Mouse (Mus musculus) heart, adult 2 months (tissue): ENCODE results near the gene Tnks2. TPM values are rescaled to one million over a fixed set of nuclear protein-coding genes. Genes with fewer than 3 reads are reported as not detected.

Experiments used
- DNase-seq, 2 experiments: peaks; one replicate each; pipeline ENCODE4 v3.0.0; 2021
- H3K27ac ChIP-seq: fragments of 200-600 bp; 2 replicates; pipeline ENCODE4 v1.8.1; 2022
- H3K27me3 ChIP-seq: fragments of 200-500 bp; 2 replicates; pipeline ENCODE4 v1.6.1; 2012; ENCODE audit warnings: mild to moderate bottlenecking, low read length, inconsistent platforms, mixed read lengths; ENCODE audit not compliant: control insufficient read depth, insufficient read depth
- H3K36me3 ChIP-seq: fragments of 200-500 bp; 2 replicates; pipeline ENCODE4 v1.6.1; 2012; ENCODE audit warnings: low read length, inconsistent platforms; ENCODE audit not compliant: control insufficient read depth, insufficient read depth
- H3K4me1 ChIP-seq: fragments of 200-500 bp; 2 replicates; pipeline ENCODE4 v1.6.1; 2011; ENCODE audit warnings: low read length; ENCODE audit not compliant: control insufficient read depth, insufficient read depth
- H3K4me3 ChIP-seq: fragments of 200-600 bp; 2 replicates; pipeline ENCODE4 v1.8.1; 2022
- H3K79me2 ChIP-seq: fragments of 200-500 bp; replicated peaks from 2 replicates; pipeline ENCODE4 v1.6.1; 2012; ENCODE audit warnings: mild to moderate bottlenecking, inconsistent platforms, low read length, moderate library complexity, mixed read lengths; ENCODE audit not compliant: control insufficient read depth, insufficient read depth
- H3K9ac ChIP-seq: fragments of 200-500 bp; 2 replicates; pipeline ENCODE4 v1.6.1; 2012; ENCODE audit warnings: low read depth, mild to moderate bottlenecking, control low read depth, inconsistent platforms, low read length, mixed read lengths
- CTCF ChIP-seq: fragments of 200-600 bp; IDR thresholded peaks from 2 replicates; pipeline ENCODE4 v1.8.1; 2022; ENCODE audit warnings: antibody characterized with exemption, mild to moderate bottlenecking, moderate library complexity
- EP300 ChIP-seq: fragments of 200-500 bp; IDR thresholded peaks from 2 replicates; pipeline ENCODE4 v1.6.1; 2011; ENCODE audit warnings: low read depth, low read length, control low read depth; ENCODE audit not compliant: insufficient read depth
- POLR2A ChIP-seq: fragments of 200-500 bp; IDR thresholded peaks from 2 replicates; pipeline ENCODE4 v1.6.1; 2011; ENCODE audit warnings: mild to moderate bottlenecking, low read depth, low read length, control low read depth; ENCODE audit not compliant: insufficient read depth
- WGBS: fragments of 180-500 bp; shearing (Covaris S2); methylation state at CpG from one replicate; pipeline ENCODE4 v1.1.7; 2018; 5-methylcytosine and 5-hydroxymethylcytosine counted together
- intact Hi-C: fragments of 180-260 bp; cut with DNase I; formaldehyde crosslinking; loops from one replicate; pipeline ENCODE4 v1.15.1; 2025
- polyA plus RNA-seq: library from polyadenylated mRNA; depleted of rRNA; stranded (reverse); fragments of >200 nt; gene quantifications from 2 replicates; pipeline ENCODE4 v1.2.3, GENCODE M21; 2012
- total RNA-seq, 2 experiments: library from RNA; stranded (reverse); gene quantifications; 2 replicates each; pipeline ENCODE4 v1.2.3; 2021

Tnks2 gene
- total and polyA plus RNA-seq, 3 experiments = 18.6 to 72.8 (median 69.4) TPM

DNA sequence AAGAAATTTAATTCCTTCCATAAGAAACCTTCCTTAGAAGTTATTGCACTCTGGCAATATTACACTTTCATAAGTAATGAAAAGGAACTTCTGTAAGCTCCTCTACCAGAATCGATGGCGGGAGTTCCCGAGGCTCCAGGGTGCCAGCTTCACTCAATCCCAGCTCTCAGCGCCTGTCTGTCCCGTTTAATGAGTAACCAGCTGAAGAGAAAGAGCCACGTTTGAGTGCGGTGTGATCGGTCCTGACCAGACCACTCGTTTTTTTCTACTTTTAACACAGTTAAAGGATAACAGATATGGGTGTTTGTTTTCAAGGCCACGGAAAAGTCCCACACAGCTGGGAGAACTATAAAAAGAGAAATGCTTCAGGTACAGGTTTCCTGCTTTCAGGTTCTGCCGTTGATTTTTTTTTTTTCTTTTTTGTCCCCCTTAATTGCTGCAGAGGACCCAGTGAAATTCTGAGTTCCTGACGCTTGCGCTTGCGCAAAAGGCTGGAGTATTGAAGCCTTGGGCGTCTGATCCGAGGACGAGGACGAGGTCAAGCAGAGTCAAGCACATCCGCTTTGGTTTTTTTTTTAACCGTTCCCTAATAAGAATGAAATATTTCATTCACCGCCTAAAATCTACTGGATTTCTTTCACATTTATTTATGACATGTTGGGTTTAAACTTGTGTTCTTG, 25.5 kb upstream of the Tnks2 start:
- no peak overlapping the region for H3K4me3 ChIP-seq
- H3K9ac ChIP-seq = no peak overlapping the region
- no peaks in the 10 kb centered on the region for H3K27me3 ChIP-seq
- H3K36me3 ChIP-seq = no peaks in the 10 kb centered on the region
- no peaks in the 10 kb centered on the region for H3K4me1 ChIP-seq
- 73% methylated on average over 21 of the region's 21 CpGs for WGBS
- H3K79me2 ChIP-seq = no peaks in the 10 kb centered on the region
- no peak overlapping the region for H3K27ac ChIP-seq
- no peak for TF ChIP-seq EP300
- no peak for TF ChIP-seq CTCF
- TF ChIP-seq POLR2A = no peak
- DNase-seq = no peak
- intact Hi-C loops = no loop called here

DNA sequence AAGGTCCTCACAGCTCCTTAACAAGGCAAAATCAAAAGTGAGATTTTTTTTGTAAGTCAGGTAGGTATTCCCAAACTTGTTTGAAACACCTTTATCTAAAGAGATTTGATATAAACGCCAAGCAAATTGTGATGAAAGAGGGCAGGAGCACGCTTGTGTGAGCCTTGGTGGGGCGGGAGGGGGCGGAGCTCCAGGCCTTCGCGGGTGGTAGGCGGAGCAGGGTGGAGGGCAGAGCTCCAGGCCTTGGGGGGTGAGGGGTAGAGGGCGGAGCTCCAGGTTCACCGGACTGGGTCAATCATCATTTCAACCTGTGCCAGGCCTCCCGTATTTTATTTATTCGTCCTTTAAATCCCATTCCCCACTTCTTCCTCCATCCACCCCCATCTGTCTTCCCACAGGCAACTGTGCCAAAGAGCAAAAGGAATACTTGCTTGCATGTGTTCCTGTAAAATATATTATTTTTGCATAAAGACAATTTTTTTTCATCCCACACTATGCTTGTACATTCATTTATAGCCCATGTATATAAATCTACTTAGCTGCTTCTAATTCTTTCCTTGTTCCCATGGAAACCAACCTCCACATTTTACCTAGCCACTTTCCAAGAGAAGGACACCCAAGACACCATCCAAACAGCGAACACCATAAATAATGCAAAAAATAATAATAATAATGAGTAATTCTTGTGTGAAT, 24.4 kb upstream of the Tnks2 start:
- Histone ChIP-seq H3K27me3 (no peaks in the 10 kb centered on the region), H3K9ac (no peak overlapping the region), H3K4me3 (no peak overlapping the region), H3K36me3 (no peaks in the 10 kb centered on the region), H3K79me2 (no peaks in the 10 kb centered on the region), H3K4me1 (no peaks in the 10 kb centered on the region), H3K27ac (no peak overlapping the region)
- DNase-seq = no peak
- intact Hi-C loops = no loop called here
- no peak for TF ChIP-seq CTCF
- TF ChIP-seq EP300 = no peak
- TF ChIP-seq POLR2A = no peak
- WGBS = 57% methylated on average over 12 of the region's 12 CpGs

GRCm38 (mm10) chr19:36812011-36812410, 22.0 kb upstream of the Tnks2 start:
- Histone ChIP-seq H3K79me2 (no peaks in the 10 kb centered on the region), H3K9ac (no peak overlapping the region), H3K27ac (no peak overlapping the region), H3K4me3 (no peak overlapping the region), H3K4me1 (no peaks in the 10 kb centered on the region; the same call in 1 of the 2 replicates), H3K27me3 (no peaks in the 10 kb centered on the region), H3K36me3 (no peaks in the 10 kb centered on the region)
- no peak for TF ChIP-seq POLR2A
- no peak for TF ChIP-seq CTCF
- TF ChIP-seq EP300 = no peak
- intact Hi-C loops = no loop called here
- no peak for DNase-seq
- 48% methylated on average over 8 of the region's 8 CpGs for WGBS

DNA sequence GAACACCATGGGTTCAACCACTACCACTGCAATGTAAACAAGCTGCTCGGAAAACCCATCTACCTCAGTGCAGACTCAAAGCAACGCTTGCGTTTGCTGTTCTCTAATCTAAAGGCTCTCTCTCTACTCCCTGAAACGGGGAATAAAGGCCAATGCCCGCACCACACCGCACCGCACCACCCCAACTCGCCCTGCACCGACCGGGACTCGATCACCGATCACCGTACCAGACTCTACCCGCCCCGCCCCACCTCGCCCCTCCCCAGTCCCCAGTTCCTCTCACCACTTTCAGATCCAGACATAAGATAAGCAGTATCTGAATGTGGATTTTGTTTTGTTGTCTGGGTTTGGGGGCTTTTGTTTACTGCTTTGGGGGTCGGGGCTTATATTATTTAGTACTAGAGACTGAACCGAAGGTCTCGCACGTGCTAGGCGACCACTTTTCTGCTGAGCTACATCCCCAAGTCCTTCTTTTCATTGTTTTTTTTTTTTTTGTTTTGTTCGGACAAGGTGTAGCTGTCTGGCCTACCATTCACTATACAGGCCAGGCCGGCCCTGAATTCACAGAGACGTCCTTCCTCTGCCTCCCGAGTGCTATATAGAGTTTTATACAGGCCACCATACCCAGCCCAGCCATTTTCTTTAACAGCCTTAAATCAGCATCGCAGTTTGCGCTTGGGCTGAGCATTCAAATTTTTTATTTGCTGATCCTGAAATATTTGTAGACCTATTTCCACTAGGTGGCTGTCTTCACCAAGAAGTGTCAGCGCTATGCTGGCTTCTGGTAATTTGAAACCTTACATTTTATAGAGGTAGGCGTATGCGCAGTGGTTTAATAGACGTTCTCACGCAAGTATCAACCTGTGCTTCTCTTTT, 18.4 kb upstream of the Tnks2 start:
- Histone ChIP-seq H3K27me3 (no peaks in the 10 kb centered on the region), H3K4me1 (no peaks in the 10 kb centered on the region; the same call in 1 of the 2 replicates), H3K9ac (0 out of 2 replicates have a peak overlapping the region, but pooled peaks have one; percentile 14), H3K79me2 (no peaks in the 10 kb centered on the region), H3K4me3 (no peak overlapping the region), H3K27ac (no peak overlapping the region), H3K36me3 (no peaks in the 10 kb centered on the region)
- intact Hi-C loops = loop anchor here (1.0 to 5.0 kb wide), 3 partner anchors 52 to 208 kb away; no protein-coding TSS in a partner anchor
- DNase-seq = peak; percentile 28 to 36
- TF ChIP-seq CTCF = peak; percentile 86
- TF ChIP-seq EP300 = no peak
- 25% methylated on average over 32 of the region's 32 CpGs for WGBS

DNA sequence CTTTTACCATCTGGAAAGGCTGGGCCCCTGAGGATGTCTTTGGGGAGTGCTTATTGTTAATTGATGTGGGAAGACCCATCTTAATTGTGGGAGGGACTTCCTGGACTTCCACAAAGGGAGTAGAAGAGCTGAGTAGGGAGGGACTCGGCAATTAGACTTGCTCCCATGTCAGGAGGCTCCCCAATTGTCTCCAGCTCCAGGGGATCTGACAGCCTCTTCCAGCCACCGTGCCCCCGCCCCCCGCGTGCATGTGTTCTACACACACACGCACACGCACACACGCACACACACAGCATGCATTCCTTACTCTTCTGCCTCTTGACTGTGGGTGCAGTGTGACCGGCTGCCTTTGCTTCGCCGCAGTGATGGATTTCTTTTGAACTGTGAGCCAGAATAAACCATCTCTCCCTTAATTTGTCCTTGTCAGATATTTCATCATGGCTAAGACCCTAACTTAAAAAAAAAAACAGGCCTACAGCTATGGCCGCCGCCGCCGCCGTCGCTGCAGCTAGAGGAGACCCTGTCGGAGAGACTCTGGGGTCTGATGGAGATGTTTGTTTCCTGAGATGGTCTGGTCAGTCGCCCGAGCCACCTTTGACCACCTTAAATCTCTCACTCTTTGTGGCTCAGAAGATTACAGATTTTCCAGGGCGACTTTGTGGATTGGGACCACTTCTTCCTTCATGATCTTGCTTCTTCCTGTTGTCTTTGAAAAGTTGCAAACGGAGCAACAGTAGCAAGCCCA, 15.7 kb upstream of the Tnks2 start:
- DNase-seq = peak; percentile 52 to 56
- Histone ChIP-seq H3K27ac (peak overlapping the region; percentile 78), H3K79me2 (no peaks in the 10 kb centered on the region), H3K4me3 (peak overlapping the region; percentile 61), H3K27me3 (no peaks in the 10 kb centered on the region), H3K36me3 (no peaks in the 10 kb centered on the region), H3K4me1 (no peaks in the 10 kb centered on the region; the same call in 1 of the 2 replicates), H3K9ac (peak overlapping the region; percentile 42)
- 9% methylated on average over 22 of the region's 22 CpGs for WGBS
- intact Hi-C loops = loop anchor here (1.0 to 5.0 kb wide), 3 partner anchors 16 to 211 kb away; partner anchors contain the start of gene Tnks2
- no peak for TF ChIP-seq EP300
- TF ChIP-seq POLR2A = peak; percentile 65
